Mouse (Mus musculus) megakaryocyte-erythroid progenitor cell, adult 5 weeks (primary cell): ENCODE measurements around the gene Olfr870. TPM values are rescaled to one million over a fixed set of nuclear protein-coding genes. Genes with fewer than 3 reads are reported as not detected.

Experiments used
- polyA plus RNA-seq: library from polyadenylated mRNA; stranded (reverse); fragments of >175 nt; gene quantifications from 2 replicates; pipeline ENCODE4 v1.2.3, GENCODE M21; 2012

The Olfr870 gene
- polyA plus RNA-seq = not detected in 2 replicates

GRCm38 (mm10) chr9:20173957-20174356, at the start of gene Olfr870:
TSS of gene Olfr870 (minus strand) at chr9:20174057.

DNA sequence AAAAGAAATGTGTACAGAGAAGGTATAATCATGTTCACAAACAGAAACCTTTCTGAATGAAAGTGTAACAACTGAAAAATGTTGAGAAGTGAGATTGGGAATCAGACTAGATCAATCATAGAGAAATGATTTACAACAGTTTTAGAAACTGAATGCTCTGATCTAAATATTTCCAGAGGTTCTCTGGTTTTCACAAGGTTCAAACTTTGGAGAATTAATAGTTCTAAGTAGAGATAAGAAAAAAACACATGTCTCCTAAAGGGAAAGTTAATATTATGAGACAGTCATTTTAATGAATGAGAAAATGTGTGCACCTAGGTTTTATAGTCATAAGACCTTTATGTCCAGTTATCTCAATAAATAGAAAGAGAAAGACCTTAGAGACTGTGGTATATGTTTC, 38.0 kb upstream of the Olfr870 start, which contains the start of gene Olfr871:
Gene Olfr871, plus strand, starts transcription at position 301 of the 400 bp plus-strand sequence.

GRCm38 (mm10) chr9:20128709-20129108, 45.1 kb downstream of the Olfr870 start, which contains the start of gene Olfr869:
TSS of gene Olfr869 (plus strand) at chr9:20129009.

Other genes with a start within 250 kb of the Olfr870 start
- gene Olfr866, start 146.0 kb downstream of the Olfr870 start, polyA plus RNA-seq = not detected in 2 replicates
- not detected in 2 replicates for gene Olfr867, start 116.5 kb downstream of the Olfr870 start, polyA plus RNA-seq
- gene Olfr868, start 75.4 kb downstream of the Olfr870 start, polyA plus RNA-seq = not detected in 2 replicates
- gene Olfr869, start 45.0 kb downstream of the Olfr870 start, polyA plus RNA-seq = 0.03 TPM in 1 of 2 replicates, not detected in the other
- gene Olfr871, start 38.1 kb upstream of the Olfr870 start, polyA plus RNA-seq = not detected in 2 replicates
- gene Olfr872, start 63.1 kb upstream of the Olfr870 start, polyA plus RNA-seq = not detected in 2 replicates
- not detected in 2 replicates for gene Olfr39, start 108.3 kb upstream of the Olfr870 start, polyA plus RNA-seq
- gene Olfr873, start 124.5 kb upstream of the Olfr870 start, polyA plus RNA-seq = not detected in 2 replicates
- not detected in 2 replicates for gene Olfr18, start 162.0 kb upstream of the Olfr870 start, polyA plus RNA-seq
- 0.87 and 1.9 TPM in 2 replicates for gene Zfp560, start 211.1 kb upstream of the Olfr870 start, polyA plus RNA-seq